Mouse (Mus musculus) erythroblast, adult 5-6 weeks (primary cell): ENCODE results near the gene Chrm4. TPM values are rescaled to one million over a fixed set of nuclear protein-coding genes. Genes with fewer than 3 reads are reported as not detected.

ENCODE experiments used
- ATAC-seq: replicated peaks from 2 replicates; pipeline ENCODE4 v1.8.0; 2016; ENCODE audit warnings: moderate number of reproducible peaks, mild to moderate bottlenecking, moderate TSS enrichment, inconsistent platforms; ENCODE audit not compliant: poor library complexity, low FRiP score, severe bottlenecking
- total RNA-seq, 2 experiments: library from RNA; stranded (forward) in 1 of 2; stranded (reverse) in 1 of 2; fragments of 150-400 nt in 1 of 2; fragments of 200-764, 138-1000 nt in 1 of 2; gene quantifications; 2 replicates each; pipeline versions ENCODE4 v1.2.3 to v1.2.4; 2015 to 2017; ENCODE audit warnings: low replicate concordance in 2 of 2

Gene Chrm4
- total RNA-seq, 2 experiments from 2014 or later = not detected

DNA sequence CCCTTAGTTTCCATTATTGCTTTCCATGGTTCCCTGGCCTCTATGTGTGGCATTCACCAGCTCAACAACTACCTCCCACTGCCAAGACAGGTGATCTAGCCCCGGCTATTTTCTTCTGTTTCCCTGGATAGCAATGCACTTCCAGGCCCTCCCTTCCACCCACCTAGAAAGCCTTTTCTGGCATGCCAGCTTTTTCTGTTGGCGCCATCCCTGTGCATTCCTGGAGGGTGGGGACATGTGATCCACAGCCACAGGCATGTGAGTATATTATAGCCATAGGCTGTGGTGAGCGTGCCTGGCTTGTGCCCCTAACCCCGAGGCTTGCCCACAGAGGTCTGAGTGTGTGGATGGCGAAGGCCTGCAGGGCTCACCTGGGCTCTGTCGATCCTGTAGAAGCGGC lies 9.1 kb downstream of the Chrm4 start:
- ATAC-seq = no peak

DNA sequence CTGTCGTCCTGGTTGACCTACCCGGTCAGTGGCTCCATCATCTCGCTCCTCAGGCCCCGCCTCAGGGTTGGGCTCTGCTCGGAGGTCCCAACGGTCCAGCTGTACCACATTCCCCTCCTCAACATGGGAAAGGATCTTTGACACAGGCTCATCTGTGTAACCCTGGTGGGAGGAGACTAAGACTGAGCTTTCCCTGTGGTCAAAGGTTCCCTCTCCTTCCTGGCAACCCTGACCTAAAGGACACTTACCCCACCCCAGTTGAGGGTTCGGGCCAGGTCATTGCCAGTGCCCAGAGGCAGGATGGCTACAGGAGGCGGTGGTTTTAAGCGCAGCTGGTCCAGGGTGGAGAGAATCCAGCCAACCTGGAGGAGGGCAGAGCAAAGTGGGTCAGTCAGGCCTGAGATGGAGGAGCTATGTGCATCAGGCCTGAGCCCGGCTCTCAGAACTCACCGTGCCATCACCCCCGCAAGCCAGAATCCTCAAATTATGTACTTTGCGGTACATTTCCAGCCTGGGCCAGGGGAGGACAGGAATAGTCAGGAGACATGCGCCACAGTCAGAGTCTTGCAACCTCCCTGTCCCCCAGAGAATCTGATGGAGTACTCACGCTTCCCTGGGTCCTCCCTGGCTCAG lies 12.4 kb downstream of the Chrm4 start:
- no peak for ATAC-seq

DNA sequence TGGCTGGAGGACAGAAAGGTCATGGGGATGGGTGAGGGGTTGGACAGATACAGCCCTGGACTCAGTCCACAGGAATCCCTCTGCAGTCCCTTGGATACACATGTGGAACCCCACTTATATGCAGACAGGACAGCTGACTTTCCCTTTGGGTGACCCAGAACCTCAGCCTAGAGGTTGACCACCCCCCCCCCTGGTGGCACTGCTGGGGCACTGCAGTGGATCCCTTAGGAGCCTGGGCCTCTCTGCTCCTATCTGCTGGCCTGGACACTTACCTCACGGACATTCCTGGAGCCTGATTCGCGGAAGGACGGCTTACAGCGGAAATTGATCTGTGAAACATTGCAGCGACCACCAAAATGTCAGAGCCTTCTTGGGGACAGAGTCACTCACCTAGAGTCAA lies 15.3 kb downstream of the Chrm4 start:
- 0 out of 2 replicates have a peak, but pooled peaks have one; percentile 21 for ATAC-seq

DNA sequence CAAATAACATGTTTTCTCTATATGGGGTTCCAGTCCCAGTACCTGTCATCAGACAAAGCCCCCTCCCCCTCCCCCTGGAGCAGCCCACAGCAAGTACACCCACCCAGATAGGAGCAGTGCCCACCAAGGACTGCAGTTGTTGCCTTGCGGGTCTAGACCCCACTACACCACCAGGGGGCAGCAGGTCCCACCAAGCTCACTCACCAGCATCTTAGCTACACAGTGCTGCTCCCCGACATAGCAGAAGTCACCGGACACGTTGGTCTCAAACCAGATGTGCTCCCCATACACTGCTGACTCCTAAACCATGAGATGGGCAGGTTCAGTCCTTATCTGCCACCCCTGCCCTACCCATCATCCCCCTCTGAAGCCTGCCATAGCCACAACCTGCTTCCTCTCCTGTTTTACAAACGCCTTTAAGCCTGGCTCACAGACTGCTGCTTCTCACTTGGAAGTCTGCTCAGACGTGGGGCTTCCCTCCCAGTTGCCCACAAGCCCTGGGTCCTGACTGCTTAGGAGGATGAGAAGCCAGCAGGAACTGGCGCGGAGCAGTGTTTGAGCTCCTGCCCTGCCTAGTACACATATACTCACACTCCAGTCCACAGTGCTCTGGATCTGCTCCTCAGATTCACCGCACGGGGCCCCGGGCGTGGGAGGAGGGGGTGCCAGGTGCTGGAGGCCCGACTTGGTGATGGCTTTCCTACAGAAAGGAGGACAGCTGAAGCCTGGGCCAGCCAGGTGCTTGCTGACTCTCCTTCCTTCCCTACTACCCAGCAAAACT lies 17.3 kb downstream of the Chrm4 start:
- ATAC-seq = peak; percentile 50; the same call in 1 of the 2 replicates

DNA sequence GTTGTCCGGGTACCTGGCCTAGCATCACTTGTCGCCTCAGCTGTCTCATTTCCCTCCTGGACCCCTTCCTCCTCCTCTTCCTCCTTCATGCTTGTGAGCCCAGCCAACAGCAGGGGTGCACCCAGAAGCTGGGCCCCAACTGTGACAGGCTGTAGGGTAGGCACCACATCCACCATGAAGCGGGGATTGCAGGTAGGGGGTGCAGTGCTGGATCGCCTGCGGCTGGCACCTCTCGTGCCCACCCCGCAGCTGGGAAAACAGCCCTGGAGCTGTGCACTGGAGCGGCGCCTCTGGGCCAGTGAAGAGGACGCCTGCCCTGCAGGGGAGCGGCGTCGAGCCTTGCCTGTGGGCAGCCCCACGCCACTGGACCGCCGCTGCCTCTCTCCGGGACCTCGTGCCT lies 18.4 kb downstream of the Chrm4 start, which contains the start of gene Gm9821:
Gm9821 (plus strand) TSS at position 221 of the 400 bp plus-strand sequence.
- ATAC-seq = no peak

DNA sequence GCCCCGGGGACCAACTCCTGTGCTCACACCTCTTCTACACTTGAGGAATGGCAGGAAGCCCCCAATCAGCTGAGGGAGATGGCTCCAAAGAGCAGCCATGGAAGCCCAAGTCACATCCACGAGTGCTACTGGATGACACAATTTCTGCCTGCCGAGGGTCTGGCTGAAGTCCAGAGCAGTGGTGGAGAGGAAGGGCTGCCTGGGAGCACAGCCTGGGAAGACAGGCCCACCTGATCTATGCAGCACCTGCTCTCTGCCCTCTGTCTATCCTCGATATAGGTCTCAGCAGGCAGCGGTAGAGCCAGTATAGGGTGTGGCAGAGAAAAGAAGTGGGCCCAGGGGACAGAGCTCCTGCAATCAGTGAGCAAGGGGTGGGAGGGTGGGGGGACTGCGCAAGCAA lies 19.8 kb downstream of the Chrm4 start:
- no peak for ATAC-seq

DNA sequence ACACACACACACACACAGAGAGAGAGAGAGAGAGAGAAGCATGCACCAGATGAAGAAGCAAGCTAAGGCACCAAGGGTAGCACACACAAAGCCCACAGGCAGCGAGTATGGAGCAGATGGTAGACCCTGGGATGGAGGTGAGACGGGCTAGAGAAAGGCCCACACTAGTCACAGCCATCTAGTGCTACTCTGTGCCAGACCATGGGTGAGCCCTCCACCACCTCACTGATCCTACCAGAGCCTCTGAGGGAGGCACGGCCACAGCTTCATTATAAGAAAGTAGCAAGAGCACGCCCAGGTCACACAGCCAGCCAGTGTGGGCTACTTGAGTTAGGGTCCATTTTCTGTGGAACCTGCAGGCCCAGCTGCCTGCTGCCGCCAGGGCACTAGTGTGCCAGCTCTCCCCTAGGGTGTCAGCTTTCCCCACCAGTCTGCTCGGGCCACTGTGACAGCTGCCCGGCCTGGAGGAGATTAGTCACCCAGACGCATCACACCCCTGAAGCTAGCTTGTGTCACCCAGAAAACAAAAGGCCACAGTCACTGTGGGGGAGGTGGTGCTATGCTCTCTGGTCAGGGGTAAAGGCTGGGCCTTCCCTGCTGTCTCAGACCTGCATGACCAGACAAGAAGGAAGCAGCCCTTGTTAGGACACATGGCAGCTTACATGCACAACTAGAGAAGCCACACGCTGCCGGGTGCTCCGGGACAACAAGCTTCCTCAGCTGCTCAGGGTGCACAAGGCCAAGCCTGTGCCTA lies 20.5 kb downstream of the Chrm4 start:
- ATAC-seq = peak; percentile 45

DNA sequence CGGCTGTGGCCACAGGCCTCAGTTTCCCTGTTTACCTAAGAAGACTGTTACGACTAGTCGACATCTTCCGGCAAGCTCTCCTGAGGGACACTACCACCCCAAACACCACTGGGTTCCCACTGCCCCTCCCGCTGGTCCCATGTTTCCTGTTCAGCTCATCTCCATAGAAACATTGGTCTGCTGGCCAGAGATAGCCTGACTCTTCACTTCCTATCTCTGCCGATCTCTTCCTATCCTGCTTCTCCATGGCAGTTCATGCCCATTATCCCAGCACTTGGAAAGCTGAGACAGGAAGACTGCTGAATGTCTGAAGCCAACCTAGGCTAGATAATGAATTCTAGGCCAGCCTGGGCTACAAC lies 21.1 kb downstream of the Chrm4 start:
- peak; percentile 31 for ATAC-seq

DNA sequence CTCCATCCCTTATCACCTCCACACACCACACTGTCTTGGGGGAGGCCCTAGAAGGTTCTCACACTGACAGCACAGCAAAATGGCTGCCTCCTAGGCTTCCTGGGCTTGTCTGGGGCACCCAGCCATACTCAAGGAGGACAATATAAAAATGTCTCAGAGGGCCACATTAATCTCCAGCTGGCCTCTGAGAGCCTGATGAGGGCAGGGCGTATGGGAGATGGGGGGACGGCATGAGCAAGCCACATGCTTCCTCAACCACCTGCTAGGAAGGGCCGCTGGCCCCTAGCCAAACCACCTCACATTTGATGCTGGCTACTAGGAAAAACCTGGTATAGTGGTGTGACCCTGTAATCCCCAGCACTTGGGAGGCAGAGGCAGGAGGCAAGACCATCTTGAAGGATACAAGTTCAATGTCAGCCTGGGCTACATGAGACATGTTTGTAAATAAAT lies 21.8 kb downstream of the Chrm4 start:
- ATAC-seq = 0 out of 2 replicates have a peak, but pooled peaks have one; percentile 24

DNA sequence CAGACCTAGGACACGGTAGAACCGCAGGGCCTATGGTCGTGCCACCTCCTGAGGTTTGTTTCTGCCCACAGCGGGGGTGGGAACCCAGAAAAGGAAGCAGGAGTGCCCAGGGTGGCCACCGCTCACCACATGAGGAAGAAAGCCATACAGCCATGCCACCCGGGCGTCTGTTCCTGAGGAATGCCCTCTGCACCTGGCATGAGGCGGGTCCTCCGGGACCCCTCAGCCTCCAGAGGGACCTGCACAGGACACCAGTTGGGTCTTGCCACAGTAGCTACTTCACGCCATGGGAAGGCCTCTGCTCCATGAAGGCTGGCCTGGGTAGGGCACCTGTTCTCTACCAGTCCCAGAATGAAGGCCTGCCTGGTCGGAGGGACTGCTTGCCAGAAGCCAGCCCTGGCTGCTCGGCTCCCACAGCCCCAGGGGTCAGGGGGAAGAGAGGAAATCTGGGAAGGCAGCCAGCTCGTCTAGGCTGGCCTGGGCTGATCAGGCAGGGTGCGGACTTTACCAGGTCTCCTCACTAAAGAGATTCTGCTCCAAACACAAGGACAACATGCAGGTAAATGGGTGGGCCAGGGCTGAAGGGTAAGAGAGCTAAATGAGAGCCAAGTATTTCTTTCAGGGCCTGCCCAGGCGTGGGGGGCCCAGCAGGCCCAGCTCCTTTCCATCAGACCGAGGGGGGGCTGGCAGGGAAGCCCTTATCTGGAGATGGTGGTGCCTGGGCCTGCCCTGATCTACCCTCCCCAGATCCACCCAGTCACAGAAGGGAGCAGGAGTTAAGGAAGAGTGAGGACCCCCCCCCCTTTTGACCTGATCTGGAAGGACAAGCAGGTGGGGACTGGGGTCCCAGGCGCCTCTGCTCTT lies 22.6 kb downstream of the Chrm4 start:
- peak; percentile 36 for ATAC-seq

DNA sequence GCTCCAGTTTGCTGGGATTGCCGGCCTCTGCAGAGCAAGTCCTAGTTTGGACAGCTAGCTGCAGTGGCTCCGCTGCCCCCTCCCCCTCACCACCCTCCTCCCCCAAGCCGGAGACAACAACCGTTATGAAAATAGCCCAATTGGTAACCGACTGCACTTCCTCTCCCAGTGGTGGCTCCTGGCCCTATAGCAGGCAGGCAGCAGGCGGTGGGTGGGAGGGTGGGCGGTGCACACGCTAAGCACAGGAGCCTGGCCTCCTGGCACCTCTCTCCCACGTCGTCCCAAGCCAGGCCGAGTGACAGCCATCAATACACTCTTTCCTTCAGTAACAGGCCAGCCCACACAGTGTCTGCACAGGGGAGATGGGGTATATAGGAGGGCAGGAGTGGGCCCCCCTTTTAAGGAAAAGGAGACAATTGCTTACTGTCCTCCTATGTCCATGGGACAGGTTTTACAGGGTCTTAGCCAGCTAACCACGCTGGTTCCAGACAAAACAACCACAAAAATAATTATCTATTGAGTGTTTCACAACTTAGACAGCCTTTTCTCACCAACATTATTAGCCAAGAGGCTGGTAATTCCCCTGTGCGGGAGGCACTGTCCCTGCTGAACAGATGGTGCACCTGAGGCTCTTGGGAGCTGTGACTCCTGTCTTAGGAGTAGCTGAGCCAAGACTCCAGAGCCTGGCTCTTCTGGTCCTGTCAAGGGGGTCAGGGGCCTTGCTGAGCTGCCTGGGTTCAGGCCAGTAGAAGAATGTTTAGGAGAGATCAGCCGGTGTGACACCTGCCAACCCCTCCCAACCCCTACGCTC lies 23.4 kb downstream of the Chrm4 start:
- no peak for ATAC-seq

DNA sequence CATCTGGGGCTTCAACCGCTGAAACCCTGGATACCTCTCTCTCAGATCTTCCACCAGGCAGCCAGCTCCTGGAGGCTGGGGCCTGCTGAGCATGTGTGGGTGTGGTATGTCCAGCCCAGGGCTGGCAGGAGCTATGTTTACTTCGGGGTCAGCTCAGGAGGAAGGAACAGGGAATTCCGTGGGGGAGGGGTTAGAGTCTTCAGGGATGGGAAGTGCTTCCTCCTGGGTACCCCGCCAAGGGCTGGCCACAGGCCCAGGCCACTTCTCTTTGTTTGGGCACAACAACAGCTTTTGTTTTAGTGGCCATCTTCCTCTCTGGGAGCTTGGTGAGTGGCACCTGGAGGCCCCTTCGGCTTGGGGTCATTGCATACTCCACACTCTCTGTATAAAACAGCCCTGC lies 26.8 kb downstream of the Chrm4 start:
- ATAC-seq = no peak

DNA sequence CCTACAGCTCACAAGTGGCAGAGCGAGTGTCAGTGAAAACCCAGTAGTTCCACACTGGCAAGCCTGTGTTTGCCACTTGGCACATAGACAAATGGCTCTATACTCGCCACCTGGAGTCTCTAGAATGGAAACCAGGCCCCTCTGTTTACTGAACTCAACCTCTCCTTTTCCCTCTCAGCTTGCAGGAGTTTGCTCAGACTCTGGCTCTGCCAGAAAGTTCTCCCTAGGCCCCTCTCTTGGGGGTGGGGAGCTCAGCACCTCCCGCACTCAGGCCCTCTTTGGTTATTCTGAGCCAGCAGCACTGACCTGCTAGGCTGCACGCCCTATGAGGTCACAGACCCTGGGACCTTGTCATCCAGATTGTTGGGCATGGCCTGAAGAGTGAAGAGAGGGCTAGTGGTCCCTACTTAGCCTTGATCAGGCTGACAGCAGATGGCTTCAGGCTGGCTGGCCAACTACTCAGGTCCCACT lies 28.1 kb downstream of the Chrm4 start:
- ATAC-seq = no peak

DNA sequence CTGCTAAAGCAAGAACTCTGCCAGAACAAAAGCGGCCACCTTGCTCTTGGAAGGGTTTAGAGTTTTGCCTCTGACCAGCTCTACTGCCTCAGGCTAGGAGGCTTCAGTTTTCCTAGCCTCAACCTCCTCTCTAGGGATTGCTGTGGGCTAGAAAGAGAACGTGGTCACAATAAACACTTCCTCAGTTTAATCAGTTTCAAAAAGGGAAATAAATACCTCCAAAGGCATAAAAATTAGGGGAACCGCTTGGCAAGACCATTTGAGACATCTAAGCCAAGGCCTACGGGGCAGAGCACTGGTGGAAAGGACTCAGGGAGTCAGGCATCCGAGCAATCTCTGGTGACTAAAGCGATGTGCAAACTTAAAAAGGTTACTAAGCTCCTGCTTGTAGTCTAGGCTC lies 28.8 kb downstream of the Chrm4 start:
- no peak for ATAC-seq

DNA sequence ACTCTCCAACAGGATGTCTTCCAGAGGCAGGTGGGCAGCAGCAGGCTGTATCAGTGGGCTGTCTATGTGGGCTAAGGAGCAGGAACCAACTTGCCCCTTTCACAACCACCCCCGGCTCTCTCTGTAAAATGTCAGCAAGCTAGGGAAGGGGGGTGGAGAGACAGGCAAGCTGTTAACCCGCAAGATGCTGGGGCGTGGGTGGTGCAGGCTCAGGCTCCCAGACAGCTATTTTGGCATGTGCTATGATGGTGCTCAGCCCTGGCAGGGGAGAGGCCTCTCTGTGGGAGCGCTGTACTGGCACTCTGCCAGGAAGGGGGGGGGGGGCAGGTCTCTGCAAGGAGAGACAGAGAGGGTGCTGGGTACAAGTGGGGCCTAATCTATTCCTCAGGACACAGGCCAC lies 30.0 kb downstream of the Chrm4 start:
- ATAC-seq = no peak

DNA sequence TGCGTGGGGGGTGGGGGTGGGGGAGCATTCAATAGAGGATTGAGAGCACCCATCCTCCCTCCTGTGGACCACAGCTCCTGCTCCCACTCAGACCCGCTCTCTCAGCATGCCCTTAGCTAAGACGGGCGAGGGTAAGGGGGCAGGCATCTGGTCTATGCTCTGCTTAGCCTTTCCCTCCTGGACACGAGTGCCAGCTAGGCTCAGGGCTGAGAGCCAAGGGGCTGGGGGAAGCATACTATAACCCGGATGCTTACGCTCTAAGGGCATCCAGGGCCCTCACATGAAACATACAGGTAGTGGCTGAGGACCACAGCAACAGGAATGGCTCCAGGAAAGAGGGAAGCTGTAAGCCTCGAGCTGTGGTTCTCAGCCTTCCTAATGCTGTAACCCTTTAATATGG lies 31.0 kb downstream of the Chrm4 start:
- no peak for ATAC-seq

DNA sequence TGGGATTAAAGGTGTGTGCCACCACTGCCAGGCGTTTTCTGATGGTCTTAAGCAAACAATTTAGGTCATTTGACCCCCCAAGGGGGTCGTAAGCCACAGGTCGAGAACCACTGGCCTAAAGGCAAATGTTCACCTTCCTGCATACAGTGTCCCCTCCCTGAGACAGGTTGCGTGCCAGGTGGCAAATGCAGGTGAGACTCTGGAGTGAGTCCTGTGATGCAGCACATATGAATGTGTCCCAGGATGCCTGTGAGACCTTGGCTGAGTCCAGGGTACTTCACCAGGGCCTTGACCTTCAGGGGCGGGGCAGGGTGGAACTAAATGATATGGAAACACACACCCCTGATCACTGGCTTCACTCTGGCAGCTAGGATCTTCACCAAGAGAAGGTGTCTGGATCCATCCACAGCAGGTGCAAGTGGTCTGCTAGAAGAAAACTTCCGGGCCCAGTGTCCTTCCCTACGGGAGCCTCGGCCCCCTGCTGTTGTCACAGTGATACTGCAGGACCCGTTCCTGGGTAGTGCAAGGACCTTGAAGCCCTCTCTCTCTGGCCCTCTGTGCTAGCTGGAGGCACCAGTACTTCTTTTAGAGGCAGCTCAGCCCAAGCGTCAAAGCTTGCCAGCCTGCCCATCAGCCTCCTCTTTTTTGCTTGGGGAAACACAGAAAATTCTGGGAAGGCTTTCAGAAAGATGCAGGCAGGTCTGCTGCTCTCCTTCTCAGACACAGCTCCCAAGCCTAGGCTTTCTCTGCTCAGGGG lies 31.8 kb downstream of the Chrm4 start:
- peak; percentile 55 for ATAC-seq
